Mouse (Mus musculus) ZHBTc4 (cell line): Measurements from ENCODE around the gene Ninl.

Experiments
- DNase-seq: peaks from one replicate; pipeline ENCODE4 v3.0.0-alpha.2; 2011; ENCODE audit warnings: low read depth, low spot score

Gene Ninl

GRCm38 (mm10) chr2:151039232-151039695 is at the start of gene Ninl, which contains the start of gene Nanp:
Gene Ninl (minus strand): TSS chr2:151039382.
Gene Nanp (minus strand): TSS chr2:151039398.
- peak; percentile 98 for DNase-seq

- DNase-seq, result no peak
These were observed 17.5 kb upstream of the Ninl start for GRCm38 (mm10) chr2:151056637-151057036.

GRCm38 (mm10) chr2:151040411-151040810 is 1.2 kb upstream of the Ninl start:
- no peak for DNase-seq

- no peak for DNase-seq
These were observed 544 bp upstream of the Ninl start for GRCm38 (mm10) chr2:151039726-151040125.

- DNase-seq, result no peak
These were observed 365 bp downstream of the Ninl start for GRCm38 (mm10) chr2:151038811-151039222.

GRCm38 (mm10) chr2:151037876-151038552 is 1.2 kb downstream of the Ninl start:
- peak; percentile 78 for DNase-seq

- no peak for DNase-seq
These were observed 1.9 kb downstream of the Ninl start for GRCm38 (mm10) chr2:151037292-151037691.

- DNase-seq, result no peak
These were observed 2.5 kb downstream of the Ninl start for GRCm38 (mm10) chr2:151036721-151037120.

- DNase-seq, result no peak
These were observed 4.7 kb downstream of the Ninl start for GRCm38 (mm10) chr2:151034435-151034834.

- no peak for DNase-seq
These were observed 18.0 kb downstream of the Ninl start for GRCm38 (mm10) chr2:151021158-151021557.

GRCm38 (mm10) chr2:151015316-151015715 is 23.9 kb downstream of the Ninl start:
- no peak for DNase-seq

- no peak for DNase-seq
These were observed 27.9 kb downstream of the Ninl start for GRCm38 (mm10) chr2:151011273-151011672.

GRCm38 (mm10) chr2:151009515-151010085 is 29.6 kb downstream of the Ninl start:
- DNase-seq, result no peak

- peak; percentile 93 for DNase-seq
These were observed 30.2 kb downstream of the Ninl start for GRCm38 (mm10) chr2:151008939-151009509.

- DNase-seq, result peak; percentile 54
These were observed 30.7 kb downstream of the Ninl start for GRCm38 (mm10) chr2:151008517-151008932.

- no peak for DNase-seq
These were observed 31.2 kb downstream of the Ninl start for GRCm38 (mm10) chr2:151008006-151008405.

- DNase-seq, result no peak
These were observed 32.8 kb downstream of the Ninl start for GRCm38 (mm10) chr2:151006281-151006945.

GRCm38 (mm10) chr2:151004390-151004789 is 34.8 kb downstream of the Ninl start:
- DNase-seq, result no peak

GRCm38 (mm10) chr2:151003796-151004195 is 35.4 kb downstream of the Ninl start:
- no peak for DNase-seq

GRCm38 (mm10) chr2:151001619-151002175 is 37.5 kb downstream of the Ninl start:
- DNase-seq, result no peak

- peak; percentile 80 for DNase-seq
These were observed 38.6 kb downstream of the Ninl start for GRCm38 (mm10) chr2:151000402-151001178.
